Mouse (Mus musculus) midbrain, embryonic 16.5 days (tissue): ENCODE measurements around the gene Prrx2. TPM values are rescaled to one million over a fixed set of nuclear protein-coding genes. Genes with fewer than 3 reads are reported as not detected.

Experiments
- ATAC-seq: fragments of 200-750 bp; cut with Nextera tagmentation; 2 replicates; pipeline ENCODE4 v1.8.0; 2017; ENCODE audit warnings: moderate TSS enrichment
- H3K27ac ChIP-seq: fragments of 300-500 bp; sonication (generic); 2 replicates; pipeline ENCODE4 v1.5.1; 2014; ENCODE audit warnings: mild to moderate bottlenecking, low read length, mixed read lengths
- H3K27me3 ChIP-seq: fragments of 300-500 bp; sonication (generic); 2 replicates; pipeline ENCODE4 v1.6.1; 2014; ENCODE audit warnings: low read depth, low read length, mixed read lengths; ENCODE audit not compliant: control insufficient read depth, insufficient read depth
- H3K36me3 ChIP-seq: fragments of 300-500 bp; sonication (generic); 2 replicates; pipeline ENCODE4 v1.6.1; 2014; ENCODE audit warnings: mild to moderate bottlenecking, low read length, moderate library complexity, mixed read lengths; ENCODE audit not compliant: control insufficient read depth, insufficient read depth
- H3K4me1 ChIP-seq: fragments of 300-500 bp; sonication (generic); 2 replicates; pipeline ENCODE4 v1.6.1; 2014; ENCODE audit warnings: mild to moderate bottlenecking, low read length, mixed read lengths; ENCODE audit not compliant: control insufficient read depth, insufficient read depth
- H3K4me2 ChIP-seq: fragments of 300-500 bp; sonication (generic); 2 replicates; pipeline ENCODE4 v1.6.1; 2014; ENCODE audit warnings: mild to moderate bottlenecking, low read length, mixed read lengths
- H3K4me3 ChIP-seq: fragments of 300-500 bp; sonication (generic); 2 replicates; pipeline ENCODE4 v1.5.1; 2014; ENCODE audit warnings: low read depth, mild to moderate bottlenecking, low read length, moderate library complexity, mixed read lengths
- H3K9ac ChIP-seq: fragments of 300-500 bp; sonication (generic); 2 replicates; pipeline ENCODE4 v1.6.1; 2014; ENCODE audit warnings: low read depth, low read length, mixed read lengths
- H3K9me3 ChIP-seq: fragments of 300-500 bp; sonication (generic); replicated peaks from 2 replicates; pipeline ENCODE4 v1.6.1; 2014; ENCODE audit warnings: mild to moderate bottlenecking, low read length, mixed read lengths; ENCODE audit not compliant: control insufficient read depth, poor library complexity, severe bottlenecking
- WGBS: fragments of 180-500 bp; shearing (Covaris S2); extraction: QIAGEN DNeasy Blood & Tissue Kit; methylation state at CpG from one replicate; pipeline ENCODE4 v1.1.7; 2014; 5-methylcytosine and 5-hydroxymethylcytosine counted together
- polyA plus RNA-seq: library from polyadenylated mRNA; unstranded; fragments of >200 nt; fragmentation: Nextera tagmentation; extraction: Ambion mirVana; gene quantifications from 2 replicates; pipeline ENCODE4 v1.2.1, GENCODE M21; 2015

Prrx2 gene
- polyA plus RNA-seq, 1 experiment from 2014 or later: 1.8 TPM

- no peak for ATAC-seq
- no peak overlapping the region for H3K4me2 ChIP-seq
- H3K9ac ChIP-seq: no peak overlapping the region
- H3K36me3 ChIP-seq: no peaks in the 10 kb centered on the region
- H3K27ac ChIP-seq: no peak overlapping the region
- no peaks in the 10 kb centered on the region for H3K27me3 ChIP-seq
- H3K9me3 ChIP-seq: no peaks in the 10 kb centered on the region
- WGBS: 61% methylated on average over 8 of the region's 8 CpGs
- H3K4me1 ChIP-seq: no peaks in the 10 kb centered on the region
- no peak overlapping the region for H3K4me3 ChIP-seq
These were observed 84.1 kb downstream of the Prrx2 start for GRCm38 (mm10) chr2:30918780-30919329.

GRCm38 (mm10) chr2:30920216-30920615, 85.4 kb downstream of the Prrx2 start:
- WGBS: 88% methylated on average over 7 of the region's 7 CpGs
- H3K27ac ChIP-seq: no peak overlapping the region
- H3K4me3 ChIP-seq: no peak overlapping the region
- no peak overlapping the region for H3K4me2 ChIP-seq
- H3K4me1 ChIP-seq: no peaks in the 10 kb centered on the region
- no peak overlapping the region for H3K9ac ChIP-seq
- no peaks in the 10 kb centered on the region for H3K27me3 ChIP-seq
- no peaks in the 10 kb centered on the region for H3K36me3 ChIP-seq
- ATAC-seq: no peak
- no peaks in the 10 kb centered on the region for H3K9me3 ChIP-seq

GRCm38 (mm10) chr2:30923099-30923498, 88.3 kb downstream of the Prrx2 start:
- Histone ChIP-seq H3K36me3 (no peaks in the 10 kb centered on the region), H3K9me3 (no peaks in the 10 kb centered on the region), H3K9ac (no peak overlapping the region), H3K4me3 (no peak overlapping the region), H3K27me3 (no peaks in the 10 kb centered on the region), H3K27ac (no peak overlapping the region), H3K4me2 (no peak overlapping the region), H3K4me1 (no peaks in the 10 kb centered on the region)
- 61% methylated on average over 3 of the region's 3 CpGs for WGBS
- no peak for ATAC-seq

- Histone ChIP-seq H3K27me3 (no peaks in the 10 kb centered on the region), H3K36me3 (no peaks in the 10 kb centered on the region), H3K9me3 (no peaks in the 10 kb centered on the region), H3K4me1 (peaks cover 7% of the 10 kb centered on the region), H3K9ac (no peak overlapping the region), H3K4me3 (no peak overlapping the region), H3K27ac (no peak overlapping the region), H3K4me2 (no peak overlapping the region)
- no peak for ATAC-seq
- WGBS: 79% methylated on average over 4 of the region's 4 CpGs
These were observed 90.4 kb downstream of the Prrx2 start for GRCm38 (mm10) chr2:30925181-30925580.

- 81% methylated on average over 4 of the region's 4 CpGs for WGBS
- Histone ChIP-seq H3K4me2 (no peak overlapping the region), H3K27ac (no peak overlapping the region), H3K27me3 (no peaks in the 10 kb centered on the region), H3K9me3 (no peaks in the 10 kb centered on the region), H3K4me3 (no peak overlapping the region), H3K4me1 (peaks cover 7% of the 10 kb centered on the region), H3K9ac (no peak overlapping the region), H3K36me3 (no peaks in the 10 kb centered on the region)
- no peak for ATAC-seq
These were observed 91.6 kb downstream of the Prrx2 start for GRCm38 (mm10) chr2:30926381-30926780.

GRCm38 (mm10) chr2:30927151-30927781, 92.5 kb downstream of the Prrx2 start:
- H3K4me1 ChIP-seq: peaks cover 7% of the 10 kb centered on the region
- no peaks in the 10 kb centered on the region for H3K27me3 ChIP-seq
- WGBS: 73% methylated on average over 9 of the region's 9 CpGs
- H3K4me2 ChIP-seq: no peak overlapping the region
- no peak for ATAC-seq
- no peak overlapping the region for H3K4me3 ChIP-seq
- no peaks in the 10 kb centered on the region for H3K9me3 ChIP-seq
- H3K27ac ChIP-seq: peak overlapping the region; percentile 11; the same call in 1 of the 2 replicates
- H3K36me3 ChIP-seq: no peaks in the 10 kb centered on the region
- no peak overlapping the region for H3K9ac ChIP-seq

GRCm38 (mm10) chr2:30927844-30928628, 93.3 kb downstream of the Prrx2 start:
- no peak for ATAC-seq
- 23% methylated on average over 14 of the region's 14 CpGs for WGBS
- Histone ChIP-seq H3K27me3 (no peaks in the 10 kb centered on the region), H3K4me2 (no peak overlapping the region), H3K4me1 (peaks cover 7% of the 10 kb centered on the region), H3K4me3 (no peak overlapping the region), H3K9me3 (no peaks in the 10 kb centered on the region), H3K27ac (no peak overlapping the region; the same call in 1 of the 2 replicates), H3K9ac (no peak overlapping the region), H3K36me3 (no peaks in the 10 kb centered on the region)

GRCm38 (mm10) chr2:30928893-30929482, 94.2 kb downstream of the Prrx2 start:
- no peaks in the 10 kb centered on the region for H3K27me3 ChIP-seq
- H3K9ac ChIP-seq: peak overlapping the region; percentile 72; the same call in 1 of the 2 replicates
- H3K9me3 ChIP-seq: no peaks in the 10 kb centered on the region
- peak overlapping the region; percentile 83 for H3K4me2 ChIP-seq
- H3K4me1 ChIP-seq: peaks cover 7% of the 10 kb centered on the region
- WGBS: 33% methylated on average over 12 of the region's 12 CpGs
- peak overlapping the region; percentile 37 for H3K4me3 ChIP-seq
- H3K36me3 ChIP-seq: no peaks in the 10 kb centered on the region
- 0 out of 2 replicates have a peak, but pooled peaks have one; percentile 40 for ATAC-seq
- H3K27ac ChIP-seq: peak overlapping the region; percentile 71
